Mouse (Mus musculus) bone marrow macrophage, adult 2 months (primary cell): Measurements from ENCODE around the gene Cdh18.

ENCODE experiments used
- CTCF ChIP-seq: IDR thresholded peaks from 2 replicates; pipeline ENCODE4 v1.5.1; 2012; ENCODE audit warnings: low read depth, mild to moderate bottlenecking, low read length, moderate library complexity
- POLR2A ChIP-seq: IDR thresholded peaks from 2 replicates; pipeline ENCODE4 v1.6.1; 2012; ENCODE audit warnings: mild to moderate bottlenecking, low read depth, low read length, borderline replicate concordance

DNA sequence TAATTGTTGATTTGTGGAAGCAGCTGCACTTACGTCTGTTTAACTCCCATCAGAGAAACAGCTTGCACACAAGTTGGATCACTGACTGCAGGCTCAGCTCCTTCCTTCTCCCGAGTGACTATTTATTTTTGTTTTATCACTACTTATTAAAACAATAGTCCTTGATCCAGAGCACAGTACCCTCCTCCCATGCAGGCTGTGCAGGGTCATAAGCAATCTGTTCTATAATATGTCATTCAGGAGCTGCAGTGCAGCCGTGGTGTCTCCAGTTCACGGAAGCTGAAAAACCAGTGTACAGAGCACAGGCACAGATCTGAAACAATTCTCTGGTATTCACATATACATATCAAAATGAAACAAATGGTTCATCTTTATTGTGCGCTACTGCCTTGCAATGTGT, 625.8 kb downstream of the Cdh18 start:
- TF ChIP-seq POLR2A (no peak), CTCF (no peak)
